Mouse (Mus musculus): ENCODE data around the gene Hspb8. TPM values are rescaled to one million over a fixed set of nuclear protein-coding genes. Genes with fewer than 3 reads are reported as not detected.
A peak's percentile ranks its signal among the peaks of the same experiment; 100 is the strongest.

The Hspb8 gene
- total and polyA plus RNA-seq, 3 experiments: not detected

- Histone ChIP-seq H3K27ac (ENCODE audit: control insufficient read depth, low read depth, low read length) (no peak overlapping the region), H3K36me3 (ENCODE audit: control insufficient read depth in 1 of 2, insufficient read depth in 2 of 2, low read length in 2 of 2) (no peaks in the 10 kb centered on the region), H3K4me3 (ENCODE audit: control insufficient read depth in 1 of 2, insufficient read depth in 1 of 2, low read depth in 2 of 2, low read length in 2 of 2) (no peak overlapping the region), H3K79me2 (ENCODE audit: control insufficient read depth, insufficient read depth, low read length, poor library complexity) (no peaks in the 10 kb centered on the region), H3K9me3 (replicated peaks; ENCODE audit: insufficient read depth, low read length) (no peaks in the 10 kb centered on the region), H3K9ac (ENCODE audit: control insufficient read depth, low read depth, low read length, poor library complexity, severe bottlenecking) (no peak overlapping the region), H3K4me1 (ENCODE audit: control insufficient read depth in 1 of 2, insufficient read depth in 2 of 2, low read length in 2 of 2) (no peaks in the 10 kb centered on the region), H3K27me3 (ENCODE audit: control insufficient read depth in 1 of 2, insufficient read depth in 2 of 2, low read length in 2 of 2) (no peaks in the 10 kb centered on the region)
- no peak for DNase-seq (ENCODE audit: low read depth, low spot score)
- TF ChIP-seq CHD2 (IDR thresholded peaks at IDR 0.05; ENCODE audit: low read length) (no peak), CTCF (IDR thresholded peaks at IDR 0.05 in 2 of 3, conservative IDR thresholded peaks at IDR 0.05 in 1 of 3; ENCODE audit: control insufficient read depth in 1 of 3, insufficient read depth in 1 of 3, low read depth in 2 of 3, low read length in 3 of 3, poor library complexity in 1 of 3, severe bottlenecking in 1 of 3) (no peak), HCFC1 (IDR thresholded peaks at IDR 0.05; ENCODE audit: low read depth, low read length) (no peak)
Observed at GRCm38 (mm10) chr5:116366889-116367682, 55.6 kb downstream of the Hspb8 start.

- Histone ChIP-seq H3K79me2 (ENCODE audit: control insufficient read depth, insufficient read depth, low read length, poor library complexity) (no peaks in the 10 kb centered on the region), H3K36me3 (ENCODE audit: control insufficient read depth in 1 of 2, insufficient read depth in 2 of 2, low read length in 2 of 2) (no peaks in the 10 kb centered on the region), H3K4me3 (ENCODE audit: control insufficient read depth in 1 of 2, insufficient read depth in 1 of 2, low read depth in 2 of 2, low read length in 2 of 2) (no peak overlapping the region), H3K9me3 (replicated peaks; ENCODE audit: insufficient read depth, low read length) (no peaks in the 10 kb centered on the region), H3K27me3 (ENCODE audit: control insufficient read depth in 1 of 2, insufficient read depth in 2 of 2, low read length in 2 of 2) (no peaks in the 10 kb centered on the region), H3K4me1 (ENCODE audit: control insufficient read depth in 1 of 2, insufficient read depth in 2 of 2, low read length in 2 of 2) (no peaks in the 10 kb centered on the region), H3K27ac (ENCODE audit: control insufficient read depth, low read depth, low read length) (no peak overlapping the region), H3K9ac (ENCODE audit: control insufficient read depth, low read depth, low read length, poor library complexity, severe bottlenecking) (no peak overlapping the region)
- TF ChIP-seq SMC3 (IDR thresholded peaks at IDR 0.05; ENCODE audit: low read depth, low read length) (no peak), BHLHE40 (IDR thresholded peaks at IDR 0.05; ENCODE audit: borderline replicate concordance, low read depth, low read length) (0 out of 2 replicates have a peak, but pooled peaks have one; percentile 28), RAD21 (IDR thresholded peaks at IDR 0.05; ENCODE audit: low read depth, low read length) (peak; percentile 29), CTCF (IDR thresholded peaks at IDR 0.05 in 2 of 3, conservative IDR thresholded peaks at IDR 0.05 in 1 of 3; ENCODE audit: control insufficient read depth in 1 of 3, insufficient read depth in 1 of 3, low read depth in 2 of 3, low read length in 3 of 3, poor library complexity in 1 of 3, severe bottlenecking in 1 of 3) (peak; percentile 17 to 39 (median 36); a peak in 4 of 6 replicates), CHD1 (IDR thresholded peaks at IDR 0.05; ENCODE audit: low read depth, low read length) (no peak), ELF1 (IDR thresholded peaks at IDR 0.05; ENCODE audit: low read depth, low read length) (no peak)
- peak; percentile 9 for DNase-seq (ENCODE audit: low read depth, low spot score)
Observed at GRCm38 (mm10) chr5:116361342-116361741, 61.3 kb downstream of the Hspb8 start.

- no peak for TF ChIP-seq GATA1 (IDR thresholded peaks at IDR 0.05; ENCODE audit: low read depth, low read length)
- TF ChIP-seq TAL1 (IDR thresholded peaks at IDR 0.05; ENCODE audit: low read length): no peak
- no peak for TF ChIP-seq E2F4 (IDR thresholded peaks at IDR 0.05; ENCODE audit: borderline replicate concordance, low read depth, low read length)
- no peak overlapping the region for H3K9ac ChIP-seq (ENCODE audit: control insufficient read depth, low read depth, low read length, poor library complexity, severe bottlenecking)
- H3K36me3 ChIP-seq (ENCODE audit: control insufficient read depth in 1 of 2, insufficient read depth in 2 of 2, low read length in 2 of 2): no peaks in the 10 kb centered on the region
- H3K9me3 ChIP-seq (replicated peaks; ENCODE audit: insufficient read depth, low read length): no peaks in the 10 kb centered on the region
- H3K27ac ChIP-seq (ENCODE audit: control insufficient read depth, low read depth, low read length): no peak overlapping the region
- no peaks in the 10 kb centered on the region for H3K27me3 ChIP-seq (ENCODE audit: control insufficient read depth in 1 of 2, insufficient read depth in 2 of 2, low read length in 2 of 2)
- H3K79me2 ChIP-seq (ENCODE audit: control insufficient read depth, insufficient read depth, low read length, poor library complexity): no peaks in the 10 kb centered on the region
- H3K4me3 ChIP-seq (ENCODE audit: control insufficient read depth in 1 of 2, insufficient read depth in 1 of 2, low read depth in 2 of 2, low read length in 2 of 2): no peak overlapping the region
- H3K4me1 ChIP-seq (ENCODE audit: control insufficient read depth in 1 of 2, insufficient read depth in 2 of 2, low read length in 2 of 2): no peaks in the 10 kb centered on the region
- no peak for DNase-seq (ENCODE audit: low read depth, low spot score)
Observed at GRCm38 (mm10) chr5:116360751-116361150, 61.9 kb downstream of the Hspb8 start.

Other genes with a start within 250 kb of the Hspb8 start
- not detected in 2 replicates for gene Ccdc60, start 133.9 kb downstream of the Hspb8 start, total RNA-seq (2012; rRNA removed)
- gene Ccdc60, start 133.9 kb downstream of the Hspb8 start, polyA plus RNA-seq (2012; ENCODE audit: insufficient read depth in 1 of 2, insufficient read length in 2 of 2, low read depth in 1 of 2, low replicate concordance in 2 of 2, missing spikeins in 1 of 2): not detected
- not detected in 2 replicates for gene Srrm4, start 169.0 kb upstream of the Hspb8 start, total RNA-seq (2012; rRNA removed)
- gene Srrm4, start 169.0 kb upstream of the Hspb8 start, polyA plus RNA-seq (2012; ENCODE audit: insufficient read depth in 1 of 2, insufficient read length in 2 of 2, low read depth in 1 of 2, low replicate concordance in 2 of 2, missing spikeins in 1 of 2): not detected

All from MEL (cell line).